Mouse (Mus musculus): ENCODE results near the gene Sdk1. TPM values are rescaled to one million over a fixed set of nuclear protein-coding genes. Genes with fewer than 3 reads are reported as not detected.

Gene Sdk1
- total and polyA plus RNA-seq, 2 experiments: 0.18 to 0.27 TPM

- no peak for TF ChIP-seq CTCF (IDR thresholded peaks at IDR 0.05; ENCODE audit: low read depth, low read length)
- TF ChIP-seq POLR2A (IDR thresholded peaks at IDR 0.05; ENCODE audit: extremely low read depth, insufficient read depth, low read length): no peak
- H3K4me3 ChIP-seq (ENCODE audit: insufficient read depth, low read depth, low read length): no peak overlapping the region
- H3K79me2 ChIP-seq (ENCODE audit: control insufficient read depth, insufficient read depth, low read length): no peaks in the 10 kb centered on the region
- H3K27me3 ChIP-seq (ENCODE audit: control insufficient read depth, insufficient read depth, low read length): no peaks in the 10 kb centered on the region
- H3K9ac ChIP-seq (ENCODE audit: low read depth, low read length): no peak overlapping the region
- no peak overlapping the region for H3K27ac ChIP-seq (replicated peaks; ENCODE audit: insufficient read depth, low read depth, low read length)
- WGBS: 63% methylated on average over 3 of the region's 3 CpGs
- no peaks in the 10 kb centered on the region for H3K36me3 ChIP-seq (ENCODE audit: control insufficient read depth, insufficient read depth, low read length)
- no peaks in the 10 kb centered on the region for H3K4me1 ChIP-seq (ENCODE audit: control insufficient read depth, insufficient read depth, low read length)
- DNase-seq (ENCODE audit: extremely low read depth, low read depth, low spot score): no peak
These were observed 669.2 kb downstream of the Sdk1 start for GRCm38 (mm10) chr5:141910444-141910843.

DNA sequence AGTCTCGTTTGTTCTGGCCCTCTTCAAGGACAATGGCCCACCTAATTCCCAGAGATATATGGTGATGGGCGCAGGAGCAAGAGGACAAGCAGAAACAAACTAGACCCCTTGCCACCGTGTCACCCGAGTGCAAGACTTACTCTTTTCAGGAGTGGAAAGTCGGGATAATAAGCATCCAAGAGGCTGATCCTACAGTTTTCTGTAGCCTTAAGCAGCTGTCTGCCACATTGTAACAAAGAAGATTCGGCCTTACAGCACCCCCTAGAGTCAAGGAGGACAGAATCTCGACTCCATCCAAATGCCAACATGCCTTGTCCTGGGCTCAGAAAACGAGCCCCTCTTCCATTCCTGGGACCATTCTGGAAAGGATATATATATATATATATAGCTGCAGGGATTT is 669.6 kb downstream of the Sdk1 start:
- Histone ChIP-seq H3K36me3 (ENCODE audit: control insufficient read depth, insufficient read depth, low read length) (no peaks in the 10 kb centered on the region), H3K4me1 (ENCODE audit: control insufficient read depth, insufficient read depth, low read length) (no peaks in the 10 kb centered on the region), H3K27me3 (ENCODE audit: control insufficient read depth, insufficient read depth, low read length) (no peaks in the 10 kb centered on the region), H3K4me3 (ENCODE audit: insufficient read depth, low read depth, low read length) (no peak overlapping the region), H3K79me2 (ENCODE audit: control insufficient read depth, insufficient read depth, low read length) (no peaks in the 10 kb centered on the region), H3K27ac (replicated peaks; ENCODE audit: insufficient read depth, low read depth, low read length) (no peak overlapping the region), H3K9ac (ENCODE audit: low read depth, low read length) (no peak overlapping the region)
- DNase-seq (ENCODE audit: extremely low read depth, low read depth, low spot score): no peak
- TF ChIP-seq CTCF (IDR thresholded peaks at IDR 0.05; ENCODE audit: low read depth, low read length) (no peak), POLR2A (IDR thresholded peaks at IDR 0.05; ENCODE audit: extremely low read depth, insufficient read depth, low read length) (no peak)
- 58% methylated on average over 8 of the region's 8 CpGs for WGBS

- Histone ChIP-seq H3K4me3 (ENCODE audit: insufficient read depth, low read depth, low read length) (no peak overlapping the region), H3K79me2 (ENCODE audit: control insufficient read depth, insufficient read depth, low read length) (no peaks in the 10 kb centered on the region), H3K9ac (ENCODE audit: low read depth, low read length) (no peak overlapping the region), H3K36me3 (ENCODE audit: control insufficient read depth, insufficient read depth, low read length) (no peaks in the 10 kb centered on the region), H3K27ac (replicated peaks; ENCODE audit: insufficient read depth, low read depth, low read length) (no peak overlapping the region), H3K4me1 (ENCODE audit: control insufficient read depth, insufficient read depth, low read length) (no peaks in the 10 kb centered on the region), H3K27me3 (ENCODE audit: control insufficient read depth, insufficient read depth, low read length) (no peaks in the 10 kb centered on the region)
- DNase-seq (ENCODE audit: extremely low read depth, low read depth, low spot score): no peak
- no peak for TF ChIP-seq CTCF (IDR thresholded peaks at IDR 0.05; ENCODE audit: low read depth, low read length)
- no peak for TF ChIP-seq POLR2A (IDR thresholded peaks at IDR 0.05; ENCODE audit: extremely low read depth, insufficient read depth, low read length)
- WGBS: 78% methylated on average over 7 of the region's 7 CpGs
These were observed 671.6 kb downstream of the Sdk1 start for GRCm38 (mm10) chr5:141912881-141913280.

GRCm38 (mm10) chr5:141916954-141917353 is 675.7 kb downstream of the Sdk1 start:
- no peaks in the 10 kb centered on the region for H3K79me2 ChIP-seq (ENCODE audit: control insufficient read depth, insufficient read depth, low read length)
- no peaks in the 10 kb centered on the region for H3K4me1 ChIP-seq (ENCODE audit: control insufficient read depth, insufficient read depth, low read length)
- no peak overlapping the region for H3K27ac ChIP-seq (replicated peaks; ENCODE audit: insufficient read depth, low read depth, low read length)
- 73% methylated on average over 2 of the region's 2 CpGs for WGBS
- no peak overlapping the region for H3K9ac ChIP-seq (ENCODE audit: low read depth, low read length)
- no peaks in the 10 kb centered on the region for H3K27me3 ChIP-seq (ENCODE audit: control insufficient read depth, insufficient read depth, low read length)
- no peak for TF ChIP-seq CTCF (IDR thresholded peaks at IDR 0.05; ENCODE audit: low read depth, low read length)
- no peak for TF ChIP-seq POLR2A (IDR thresholded peaks at IDR 0.05; ENCODE audit: extremely low read depth, insufficient read depth, low read length)
- DNase-seq (ENCODE audit: extremely low read depth, low read depth, low spot score): no peak
- H3K36me3 ChIP-seq (ENCODE audit: control insufficient read depth, insufficient read depth, low read length): no peaks in the 10 kb centered on the region
- H3K4me3 ChIP-seq (ENCODE audit: insufficient read depth, low read depth, low read length): no peak overlapping the region

DNA sequence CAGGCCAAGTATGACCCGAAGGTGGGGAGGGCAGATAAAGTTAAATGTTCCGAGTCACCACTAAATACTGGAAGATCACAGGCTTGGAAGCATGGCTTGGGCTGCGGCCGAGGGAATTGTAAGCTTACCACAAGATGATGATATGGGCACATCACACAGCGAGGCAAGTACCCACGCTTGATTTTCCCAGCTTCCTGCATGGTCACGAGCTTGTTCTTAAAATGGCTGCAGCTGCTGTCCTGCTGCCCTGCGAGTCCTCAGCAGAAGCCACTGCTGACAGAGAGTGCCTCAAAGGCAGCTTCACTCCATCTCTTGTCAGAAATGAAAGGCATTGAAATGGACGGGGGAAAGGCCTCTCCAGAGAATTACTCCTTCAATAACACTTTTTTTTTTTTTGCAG is 697.7 kb downstream of the Sdk1 start:
- 85% methylated on average over 9 of the region's 9 CpGs for WGBS
- Histone ChIP-seq H3K79me2 (ENCODE audit: control insufficient read depth, insufficient read depth, low read length) (no peaks in the 10 kb centered on the region), H3K27ac (replicated peaks; ENCODE audit: insufficient read depth, low read depth, low read length) (no peak overlapping the region), H3K27me3 (ENCODE audit: control insufficient read depth, insufficient read depth, low read length) (no peaks in the 10 kb centered on the region), H3K4me3 (ENCODE audit: insufficient read depth, low read depth, low read length) (no peak overlapping the region), H3K9ac (ENCODE audit: low read depth, low read length) (no peak overlapping the region), H3K4me1 (ENCODE audit: control insufficient read depth, insufficient read depth, low read length) (no peaks in the 10 kb centered on the region), H3K36me3 (ENCODE audit: control insufficient read depth, insufficient read depth, low read length) (no peaks in the 10 kb centered on the region)
- TF ChIP-seq CTCF (IDR thresholded peaks at IDR 0.05; ENCODE audit: low read depth, low read length) (no peak), POLR2A (IDR thresholded peaks at IDR 0.05; ENCODE audit: extremely low read depth, insufficient read depth, low read length) (no peak)
- DNase-seq (ENCODE audit: extremely low read depth, low read depth, low spot score): no peak

GRCm38 (mm10) chr5:141940636-141941035 is 699.3 kb downstream of the Sdk1 start:
- Histone ChIP-seq H3K36me3 (ENCODE audit: control insufficient read depth, insufficient read depth, low read length) (no peaks in the 10 kb centered on the region), H3K9ac (ENCODE audit: low read depth, low read length) (no peak overlapping the region), H3K4me3 (ENCODE audit: insufficient read depth, low read depth, low read length) (no peak overlapping the region), H3K79me2 (ENCODE audit: control insufficient read depth, insufficient read depth, low read length) (no peaks in the 10 kb centered on the region), H3K27me3 (ENCODE audit: control insufficient read depth, insufficient read depth, low read length) (no peaks in the 10 kb centered on the region), H3K4me1 (ENCODE audit: control insufficient read depth, insufficient read depth, low read length) (no peaks in the 10 kb centered on the region), H3K27ac (replicated peaks; ENCODE audit: insufficient read depth, low read depth, low read length) (no peak overlapping the region)
- no peak for DNase-seq (ENCODE audit: extremely low read depth, low read depth, low spot score)
- TF ChIP-seq POLR2A (IDR thresholded peaks at IDR 0.05; ENCODE audit: extremely low read depth, insufficient read depth, low read length) (no peak), CTCF (IDR thresholded peaks at IDR 0.05; ENCODE audit: low read depth, low read length) (no peak)
- WGBS: 61% methylated on average over 8 of the region's 8 CpGs
